Mouse (Mus musculus) frontal cortex, postnatal 36 days (tissue): ENCODE measurements at regions not wholly inside any gene's neighbourhood (a gene's known extent, or its start where the extent isn't known, plus 50 kb on each side); places are given as distances from the start of the nearest gene placed in this dataset.
"Not testable (repeated sequence)": the region's sequence is repeated elsewhere in the genome, so short reads cannot be mapped to it uniquely, and the experiment has no call there.

ENCODE experiments used
- DNase-seq, 2 experiments: peaks; one replicate each; pipeline ENCODE4 v3.0.0; 2022; ENCODE audit warnings: low spot score in 2 of 2

- DNase-seq = no peak
These were observed 119.3 kb upstream of the Foxk1 start for GRCm38 (mm10) chr5:142281997-142282396.

- DNase-seq = peak in 1 of 2 experiments; percentile 4
These were observed 113.3 kb upstream of the Foxk1 start for GRCm38 (mm10) chr5:142287981-142288380.

- peak in 1 of 2 experiments; percentile 31 for DNase-seq
These were observed 109.8 kb upstream of the Foxk1 start for GRCm38 (mm10) chr5:142291451-142291850.

- not testable (repeated sequence) for DNase-seq
These were observed 104.9 kb upstream of the Foxk1 start for GRCm38 (mm10) chr5:142296401-142296800.

- no peak for DNase-seq
These were observed 101.7 kb upstream of the Foxk1 start for GRCm38 (mm10) chr5:142299621-142300020.

- DNase-seq = no peak
These were observed 92.8 kb upstream of the Foxk1 start for GRCm38 (mm10) chr5:142308511-142308910.

- peak; percentile 72 to 78 for DNase-seq
These were observed 87.4 kb upstream of the Foxk1 start for GRCm38 (mm10) chr5:142313944-142314343.

GRCm38 (mm10) chr5:142314466-142314865, 86.8 kb upstream of the Foxk1 start:
- DNase-seq = no peak

- DNase-seq = peak; percentile 71 to 74
These were observed 82.0 kb upstream of the Foxk1 start for GRCm38 (mm10) chr5:142319268-142319667.

GRCm38 (mm10) chr5:142321316-142321715, 80.0 kb upstream of the Foxk1 start:
- DNase-seq = no peak

GRCm38 (mm10) chr5:142324928-142325327, 76.4 kb upstream of the Foxk1 start:
- no peak for DNase-seq

GRCm38 (mm10) chr5:142325560-142325959, 75.7 kb upstream of the Foxk1 start:
- DNase-seq = no peak

- peak in 1 of 2 experiments; percentile 44 for DNase-seq
These were observed 74.0 kb upstream of the Foxk1 start for GRCm38 (mm10) chr5:142327261-142327660.

- DNase-seq = no peak
These were observed 71.4 kb upstream of the Foxk1 start for GRCm38 (mm10) chr5:142329724-142330520.

GRCm38 (mm10) chr5:142332744-142333143, 68.6 kb upstream of the Foxk1 start:
- DNase-seq = no peak

- no peak for DNase-seq
These were observed 63.9 kb upstream of the Foxk1 start for GRCm38 (mm10) chr5:142337436-142337835.

- no peak for DNase-seq
These were observed 63.2 kb upstream of the Foxk1 start for GRCm38 (mm10) chr5:142338051-142338450.

- no peak for DNase-seq
These were observed 60.9 kb upstream of the Foxk1 start for GRCm38 (mm10) chr5:142340205-142341025.

- peak; percentile 17 to 19 for DNase-seq
These were observed 60.3 kb upstream of the Foxk1 start for GRCm38 (mm10) chr5:142341026-142341432.

GRCm38 (mm10) chr5:142346454-142346853, 54.8 kb upstream of the Foxk1 start:
- DNase-seq = no peak

GRCm38 (mm10) chr5:142350574-142350973, 50.7 kb upstream of the Foxk1 start:
- no peak for DNase-seq
